In genomic region chr10:62208241-62208896, GRCm38 (mm10) we compare ENCODE assay signal across 14 mouse cellular contexts. TPM values are rescaled to one million over a fixed set of nuclear protein-coding genes. Genes with fewer than 3 reads are reported as not detected.
DNase-seq lines count a peak whose midpoint lies in the region; ATAC-seq and TF ChIP-seq lines count a peak whose summit lies in the region.
"Had no signal": no experiment of that assay in that cellular context is flagged by ENCODE, and none has a peak within 500 bp of the region (broad histone marks: within the 10 kb centered on the region; RNA-seq: fewer than 3 reads in every experiment).

No protein-coding gene starts in this region.

- H3K27me3 ChIP-seq in kidney, embryonic 14.5 days (ENCODE audit: control insufficient read depth, insufficient read depth, low read length), result no peaks in the 10 kb centered on the region
- no peaks in the 10 kb centered on the region for H3K27me3 ChIP-seq in midbrain, embryonic 13.5 days
- no peaks in the 10 kb centered on the region for H3K27me3 ChIP-seq in midbrain, embryonic 10.5 days (ENCODE audit: low read depth, poor library complexity, severe bottlenecking)

- H3K9me3 ChIP-seq in kidney, embryonic 14.5 days (ENCODE audit: control insufficient read depth, low read length), result no peaks in the 10 kb centered on the region
- no peaks in the 10 kb centered on the region for H3K9me3 ChIP-seq in midbrain, embryonic 13.5 days
- H3K9me3 ChIP-seq in midbrain, embryonic 10.5 days (replicated peaks), result no peaks in the 10 kb centered on the region
- H3K9me3 ChIP-seq: forebrain, embryonic 10.5 days; midbrain, embryonic 12.5 days had no signal

- no peaks in the 10 kb centered on the region for H3K36me3 ChIP-seq in kidney, embryonic 14.5 days (ENCODE audit: control insufficient read depth, insufficient read depth, low read length)
- H3K36me3 ChIP-seq in midbrain, embryonic 13.5 days, result no peaks in the 10 kb centered on the region
- H3K36me3 ChIP-seq in midbrain, embryonic 10.5 days, result no peaks in the 10 kb centered on the region
- H3K36me3 ChIP-seq: forebrain, embryonic 10.5 days; midbrain, embryonic 12.5 days had no signal

- no peak for ATAC-seq in kidney, embryonic 14.5 days (ENCODE audit: low FRiP score, low TSS enrichment)
- no peak for ATAC-seq in midbrain, embryonic 13.5 days

- H3K9ac ChIP-seq in kidney, embryonic 14.5 days (ENCODE audit: low read depth, low read length), result no peak overlapping the region
- no peak overlapping the region for H3K9ac ChIP-seq in midbrain, embryonic 13.5 days (replicated peaks)
- H3K9ac ChIP-seq: midbrain, embryonic 12.5 days had no signal

- no peak overlapping the region for H3K4me3 ChIP-seq in gastrocnemius, adult 2 months
- H3K4me3 ChIP-seq in kidney, embryonic 14.5 days (ENCODE audit: low read length), result no peak overlapping the region
- H3K4me3 ChIP-seq in midbrain, embryonic 13.5 days (replicated peaks), result no peak overlapping the region
- H3K4me3 ChIP-seq in midbrain, embryonic 10.5 days, result no peak overlapping the region
- H3K4me3 ChIP-seq: forebrain, embryonic 10.5 days; midbrain, embryonic 12.5 days had no signal

- DNase-seq in gastrocnemius, adult 2 months, result peak; percentile 73
- DNase-seq in gastrocnemius, postnatal 14 days, result no peak
- DNase-seq in embryo, embryonic 11 days, result peak; percentile 44
- DNase-seq in lung, postnatal 36 days, result peak; percentile 61
- DNase-seq in thymus, postnatal 25 days, result no peak
- no peak for DNase-seq in midbrain, embryonic 10.5 days (ENCODE audit: low spot score)
- DNase-seq: B cell, adult 2 months; heart, postnatal 36 days; liver; right cerebral cortex, postnatal 4 days had no signal

- TF ChIP-seq CTCF in gastrocnemius, adult 2 months (IDR thresholded peaks at IDR 0.05), result no peak

- WGBS in kidney, embryonic 14.5 days, result 25% methylated on average over 10 of the region's 10 CpGs
- 90% methylated on average over 10 of the region's 10 CpGs for WGBS in midbrain, embryonic 13.5 days
- 92% methylated on average over 10 of the region's 10 CpGs for WGBS in midbrain, embryonic 10.5 days

- H3K27ac ChIP-seq in gastrocnemius, adult 2 months, result peak overlapping the region; percentile 86
- H3K27ac ChIP-seq in kidney, embryonic 14.5 days (ENCODE audit: low read depth, low read length), result peak overlapping the region; percentile 30; the same call in 1 of the 2 replicates
- no peak overlapping the region for H3K27ac ChIP-seq in midbrain, embryonic 13.5 days
- no peak overlapping the region for H3K27ac ChIP-seq in midbrain, embryonic 10.5 days (replicated peaks)
- H3K27ac ChIP-seq: forebrain, embryonic 10.5 days; midbrain, embryonic 12.5 days had no signal

- H3K4me2 ChIP-seq in kidney, embryonic 14.5 days (replicated peaks; ENCODE audit: low read depth, low read length), result no peak overlapping the region
- H3K4me2 ChIP-seq in midbrain, embryonic 13.5 days (replicated peaks), result no peak overlapping the region
- H3K4me2 ChIP-seq: midbrain, embryonic 12.5 days had no signal

- intact Hi-C loops in gastrocnemius, adult 2 months (cut with DNase I), result no loop called here
- intact Hi-C loops in gastrocnemius, postnatal 14 days (cut with DNase I; ENCODE audit: low total_unique reads), result no loop called here

- H3K4me1 ChIP-seq in kidney, embryonic 14.5 days (ENCODE audit: control insufficient read depth, insufficient read depth, low read length), result peaks cover 19% of the 10 kb centered on the region
- 0 out of 2 replicates have a peak, but pooled peaks cover 3% of the 10 kb centered on the region for H3K4me1 ChIP-seq in midbrain, embryonic 13.5 days (replicated peaks)
- H3K4me1 ChIP-seq in midbrain, embryonic 10.5 days, result no peaks in the 10 kb centered on the region
- H3K4me1 ChIP-seq: midbrain, embryonic 12.5 days had no signal

RNA-seq across cellular contexts. Expression of gene Tspan15, which starts 22.7 kb away (rescaled TPM):
- 1 to 10 TPM; 3.5 to 6.0 TPM for total RNA-seq in gastrocnemius, adult 2 months (2021)
- 10 to 100 TPM; 11.4 TPM for total RNA-seq in gastrocnemius, postnatal 14 days (2021)
- polyA plus RNA-seq in kidney, embryonic 14.5 days (2014; fragmentation: Nextera tagmentation; extraction: Ambion mirVana), result 31.4 and 36.0 TPM in 2 replicates
- 15.0 and 18.7 TPM in 2 replicates for polyA plus RNA-seq in midbrain, embryonic 13.5 days (2015; fragmentation: Nextera tagmentation; extraction: Ambion mirVana)
- polyA plus RNA-seq in midbrain, embryonic 10.5 days (2016; fragmentation: Nextera tagmentation; extraction: Ambion mirVana), result 16.1 and 18.9 TPM in 2 replicates

RNA-seq across cellular contexts. Expression of gene Tacr2, which starts 43.9 kb away (rescaled TPM):
- total RNA-seq in gastrocnemius, adult 2 months (2021), result not detected
- total RNA-seq in gastrocnemius, postnatal 14 days (2021), result not detected
- polyA plus RNA-seq in kidney, embryonic 14.5 days (2014; fragmentation: Nextera tagmentation; extraction: Ambion mirVana), result not detected in 2 replicates
- polyA plus RNA-seq in midbrain, embryonic 13.5 days (2015; fragmentation: Nextera tagmentation; extraction: Ambion mirVana), result not detected in 2 replicates
- not detected in 2 replicates for polyA plus RNA-seq in midbrain, embryonic 10.5 days (2016; fragmentation: Nextera tagmentation; extraction: Ambion mirVana)
- total RNA-seq: heart, postnatal 36 days had no signal
- polyA plus RNA-seq: forebrain, embryonic 10.5 days; midbrain, embryonic 12.5 days had no signal

Comparison
In these comparisons a context has a peak if more than half of its experiments do, and no peak if none do; other contexts are left out.
1. DNase-seq: peak in gastrocnemius, adult 2 months (single experiment), embryo, embryonic 11 days (single experiment) and lung, postnatal 36 days (single experiment); none in gastrocnemius, postnatal 14 days (single experiment), thymus, postnatal 25 days (single experiment) and midbrain, embryonic 10.5 days (single experiment).
2. H3K27ac ChIP-seq: peak in gastrocnemius, adult 2 months (single experiment) and kidney, embryonic 14.5 days (single experiment); none in midbrain, embryonic 13.5 days (single experiment) and midbrain, embryonic 10.5 days (single experiment).